Mouse (Mus musculus): ENCODE measurements around the gene Gm20388. TPM values are rescaled to one million over a fixed set of nuclear protein-coding genes. Genes with fewer than 3 reads are reported as not detected.

Gm20388 gene
- polyA plus RNA-seq, 1 experiment from 2014 or later, result 8.3 TPM

DNA sequence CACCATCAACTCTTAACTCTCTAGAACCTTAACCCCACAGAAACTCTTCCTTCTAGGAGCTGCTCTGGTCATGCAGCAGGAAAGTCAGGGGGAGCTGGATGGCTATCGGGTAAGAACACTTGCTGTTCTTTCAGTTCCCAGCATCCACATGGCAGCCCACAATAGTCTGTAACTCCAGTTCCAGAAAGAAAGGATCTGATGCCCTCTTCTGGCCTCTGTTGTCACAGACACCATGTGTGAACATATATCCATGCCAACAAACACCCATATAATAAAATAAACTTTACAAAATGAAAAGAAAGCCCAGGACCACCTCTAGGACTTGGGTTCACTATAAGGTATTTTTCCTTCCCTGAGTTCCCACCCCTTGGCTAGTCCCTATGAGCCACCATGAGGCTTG, 1711.2 kb downstream of the Gm20388 start:
- no peak for ATAC-seq (replicated peaks; ENCODE audit: low FRiP score, low TSS enrichment, low read depth)
- 71% methylated on average over 1 of the region's 1 CpGs for WGBS
- Histone ChIP-seq H3K4me1 (replicated peaks; ENCODE audit: control insufficient read depth, insufficient read depth, low read length) (peaks cover 20% of the 10 kb centered on the region), H3K27me3 (replicated peaks; ENCODE audit: control insufficient read depth, insufficient read depth, low read length) (no peaks in the 10 kb centered on the region), H3K36me3 (ENCODE audit: control insufficient read depth, insufficient read depth, low read length) (peaks cover 23% of the 10 kb centered on the region), H3K27ac (ENCODE audit: low read depth) (no peak overlapping the region), H3K4me2 (ENCODE audit: low read length) (no peak overlapping the region), H3K9me3 (ENCODE audit: control insufficient read depth, low read length) (no peaks in the 10 kb centered on the region), H3K9ac (ENCODE audit: low read length) (no peak overlapping the region), H3K4me3 (ENCODE audit: low read depth, low read length) (no peak overlapping the region)
- no peak for DNase-seq (ENCODE audit: low spot score)

DNA sequence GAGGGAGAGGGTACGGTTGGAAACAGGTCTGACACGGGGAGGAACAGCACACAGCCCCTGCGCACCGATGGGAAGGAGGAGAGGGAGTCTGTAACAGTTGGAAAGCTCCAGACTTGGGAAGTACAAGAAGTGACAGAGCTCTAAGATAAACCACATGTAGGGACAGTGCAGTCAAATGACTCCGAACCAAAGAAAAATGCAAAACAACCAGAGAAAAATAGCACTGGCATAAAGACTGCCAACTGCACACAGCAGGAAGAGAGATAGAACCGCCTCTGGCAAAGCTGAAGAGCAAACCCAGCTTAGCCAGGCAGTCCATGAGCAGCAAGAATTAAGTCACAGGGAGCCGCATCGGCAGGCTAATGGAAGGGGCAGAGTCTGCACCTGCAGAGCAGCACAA, 1712.4 kb downstream of the Gm20388 start:
- H3K27me3 ChIP-seq (replicated peaks; ENCODE audit: control insufficient read depth, insufficient read depth, low read length), result no peaks in the 10 kb centered on the region
- no peak overlapping the region for H3K27ac ChIP-seq (ENCODE audit: low read depth)
- ATAC-seq (replicated peaks; ENCODE audit: low FRiP score, low TSS enrichment, low read depth), result no peak
- H3K4me3 ChIP-seq (ENCODE audit: low read depth, low read length), result no peak overlapping the region
- WGBS, result 84% methylated on average over 8 of the region's 8 CpGs
- no peak for DNase-seq (ENCODE audit: low spot score)
- no peaks in the 10 kb centered on the region for H3K9me3 ChIP-seq (ENCODE audit: control insufficient read depth, low read length)
- H3K36me3 ChIP-seq (ENCODE audit: control insufficient read depth, insufficient read depth, low read length), result peaks cover 28% of the 10 kb centered on the region
- H3K4me1 ChIP-seq (replicated peaks; ENCODE audit: control insufficient read depth, insufficient read depth, low read length), result peaks cover 20% of the 10 kb centered on the region
- H3K9ac ChIP-seq (ENCODE audit: low read length), result no peak overlapping the region
- no peak overlapping the region for H3K4me2 ChIP-seq (ENCODE audit: low read length)

DNA sequence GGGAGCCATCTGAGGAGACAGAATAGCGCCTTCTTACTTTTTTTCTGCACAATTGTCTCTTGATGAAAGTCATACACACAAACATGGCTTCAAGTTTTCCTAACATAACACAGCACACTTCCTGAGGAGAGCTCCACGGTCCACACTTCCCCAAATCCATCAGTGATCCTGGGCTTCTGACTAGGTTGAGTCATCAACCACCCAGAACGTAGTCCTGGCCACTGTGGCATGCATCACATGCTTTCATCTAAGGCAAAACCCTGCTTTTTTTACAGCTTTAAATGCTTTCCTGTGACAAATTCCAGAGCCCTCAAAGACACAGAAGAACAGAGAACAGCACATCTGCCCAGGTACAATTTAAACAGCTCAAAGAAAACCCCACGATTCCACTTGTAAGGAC, 1718.0 kb downstream of the Gm20388 start:
- 60% methylated on average over 4 of the region's 4 CpGs for WGBS
- Histone ChIP-seq H3K9me3 (ENCODE audit: control insufficient read depth, low read length) (no peaks in the 10 kb centered on the region), H3K36me3 (ENCODE audit: control insufficient read depth, insufficient read depth, low read length) (peaks cover 26% of the 10 kb centered on the region), H3K27ac (ENCODE audit: low read depth) (no peak overlapping the region), H3K4me1 (replicated peaks; ENCODE audit: control insufficient read depth, insufficient read depth, low read length) (peaks cover 15% of the 10 kb centered on the region), H3K27me3 (replicated peaks; ENCODE audit: control insufficient read depth, insufficient read depth, low read length) (no peaks in the 10 kb centered on the region), H3K9ac (ENCODE audit: low read length) (no peak overlapping the region), H3K4me3 (ENCODE audit: low read depth, low read length) (no peak overlapping the region), H3K4me2 (ENCODE audit: low read length) (no peak overlapping the region)
- DNase-seq (ENCODE audit: low spot score) (no peak), ATAC-seq (replicated peaks; ENCODE audit: low FRiP score, low TSS enrichment, low read depth) (no peak)

DNA sequence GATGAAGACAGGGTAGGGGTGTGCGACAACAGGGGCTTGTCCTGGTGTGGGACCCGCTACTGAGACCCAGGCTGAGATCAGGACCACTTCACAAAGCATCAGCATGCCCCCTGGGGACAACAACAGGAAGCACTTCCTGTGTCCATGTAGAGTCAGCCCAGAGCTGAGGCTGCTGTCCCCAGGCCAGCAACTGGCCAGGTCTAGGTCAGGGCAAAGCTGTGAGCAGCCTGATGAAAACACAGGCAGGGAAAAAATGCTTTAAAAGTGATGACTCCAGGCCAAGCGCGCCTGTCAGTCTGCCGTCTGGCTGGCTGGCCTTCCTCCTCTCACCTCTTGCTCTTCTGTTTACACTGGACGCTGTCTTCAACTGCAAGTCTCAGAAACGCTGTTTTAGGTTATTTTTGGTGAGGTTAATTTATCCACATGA, 1721.0 kb downstream of the Gm20388 start:
- Histone ChIP-seq H3K36me3 (ENCODE audit: control insufficient read depth, insufficient read depth, low read length) (peaks cover 19% of the 10 kb centered on the region), H3K27ac (ENCODE audit: low read depth) (no peak overlapping the region), H3K4me1 (replicated peaks; ENCODE audit: control insufficient read depth, insufficient read depth, low read length) (peaks cover 15% of the 10 kb centered on the region), H3K4me2 (ENCODE audit: low read length) (no peak overlapping the region), H3K27me3 (replicated peaks; ENCODE audit: control insufficient read depth, insufficient read depth, low read length) (no peaks in the 10 kb centered on the region), H3K9ac (ENCODE audit: low read length) (no peak overlapping the region), H3K9me3 (ENCODE audit: control insufficient read depth, low read length) (no peaks in the 10 kb centered on the region), H3K4me3 (ENCODE audit: low read depth, low read length) (no peak overlapping the region)
- DNase-seq (ENCODE audit: low spot score) (no peak), ATAC-seq (replicated peaks; ENCODE audit: low FRiP score, low TSS enrichment, low read depth) (no peak)
- WGBS, result 34% methylated on average over 7 of the region's 7 CpGs

DNA sequence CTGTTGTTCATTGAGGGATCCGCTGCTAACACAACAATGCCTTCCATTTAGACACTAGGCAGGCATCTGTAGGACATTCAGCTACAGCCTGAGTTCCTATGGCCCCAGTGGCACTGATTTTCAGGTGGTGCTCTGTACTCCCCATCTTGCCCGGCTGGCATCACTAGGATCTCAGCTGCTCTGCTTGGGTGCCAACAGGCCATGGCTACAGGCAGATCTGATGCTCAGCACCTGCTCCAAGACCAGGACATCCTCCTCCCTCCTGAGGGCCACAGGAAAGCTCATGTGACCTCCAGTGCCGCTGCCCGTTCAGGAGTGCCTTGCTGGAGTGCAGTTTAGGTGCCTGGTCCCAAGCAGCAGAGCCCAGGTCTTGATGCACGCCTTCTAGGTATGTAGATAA, 1721.8 kb downstream of the Gm20388 start:
- no peaks in the 10 kb centered on the region for H3K27me3 ChIP-seq (replicated peaks; ENCODE audit: control insufficient read depth, insufficient read depth, low read length)
- H3K4me3 ChIP-seq (ENCODE audit: low read depth, low read length), result no peak overlapping the region

DNA sequence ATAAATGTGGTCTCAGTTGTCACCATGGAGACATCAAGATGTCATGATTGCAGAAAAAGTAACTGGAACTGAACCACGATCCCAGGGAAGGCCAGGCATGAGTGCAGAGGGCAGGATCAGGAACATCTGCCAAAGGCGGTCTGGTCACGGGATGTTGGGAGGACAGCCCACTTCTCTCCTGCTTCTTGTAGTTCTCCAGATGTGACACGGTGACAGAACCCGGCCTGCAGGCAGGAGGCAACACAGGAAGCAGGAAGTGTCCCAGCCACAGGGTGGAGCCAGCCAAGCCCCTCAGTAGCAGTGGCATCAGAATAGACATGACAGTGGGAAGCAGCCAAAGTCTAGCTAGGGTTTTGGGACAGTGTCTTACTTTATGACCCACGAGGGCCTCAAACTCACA, 1724.9 kb downstream of the Gm20388 start:
- H3K36me3 ChIP-seq (ENCODE audit: control insufficient read depth, insufficient read depth, low read length), result no peaks in the 10 kb centered on the region; the same call in 1 of the 2 replicates
- DNase-seq (ENCODE audit: low spot score) (no peak), ATAC-seq (replicated peaks; ENCODE audit: low FRiP score, low TSS enrichment, low read depth) (no peak)
- H3K4me1 ChIP-seq (replicated peaks; ENCODE audit: control insufficient read depth, insufficient read depth, low read length), result peaks cover 15% of the 10 kb centered on the region
- H3K4me2 ChIP-seq (ENCODE audit: low read length), result no peak overlapping the region
- no peaks in the 10 kb centered on the region for H3K27me3 ChIP-seq (replicated peaks; ENCODE audit: control insufficient read depth, insufficient read depth, low read length)
- no peak overlapping the region for H3K9ac ChIP-seq (ENCODE audit: low read length)
- no peak overlapping the region for H3K4me3 ChIP-seq (ENCODE audit: low read depth, low read length)
- H3K27ac ChIP-seq (ENCODE audit: low read depth), result no peak overlapping the region
- H3K9me3 ChIP-seq (ENCODE audit: control insufficient read depth, low read length), result no peaks in the 10 kb centered on the region
- WGBS, result 57% methylated on average over 6 of the region's 6 CpGs

More for the DNA sequence above, 1721.8 kb downstream of the Gm20388 start:
- DNase-seq (ENCODE audit: low spot score), result no peak
- Histone ChIP-seq H3K9me3 (ENCODE audit: control insufficient read depth, low read length) (no peaks in the 10 kb centered on the region), H3K9ac (ENCODE audit: low read length) (no peak overlapping the region), H3K4me2 (ENCODE audit: low read length) (no peak overlapping the region), H3K36me3 (ENCODE audit: control insufficient read depth, insufficient read depth, low read length) (peaks cover 12% of the 10 kb centered on the region), H3K4me1 (replicated peaks; ENCODE audit: control insufficient read depth, insufficient read depth, low read length) (peaks cover 15% of the 10 kb centered on the region), H3K27ac (ENCODE audit: low read depth) (no peak overlapping the region)
- no peak for ATAC-seq (replicated peaks; ENCODE audit: low FRiP score, low TSS enrichment, low read depth)
- WGBS, result 76% methylated on average over 5 of the region's 5 CpGs

DNA sequence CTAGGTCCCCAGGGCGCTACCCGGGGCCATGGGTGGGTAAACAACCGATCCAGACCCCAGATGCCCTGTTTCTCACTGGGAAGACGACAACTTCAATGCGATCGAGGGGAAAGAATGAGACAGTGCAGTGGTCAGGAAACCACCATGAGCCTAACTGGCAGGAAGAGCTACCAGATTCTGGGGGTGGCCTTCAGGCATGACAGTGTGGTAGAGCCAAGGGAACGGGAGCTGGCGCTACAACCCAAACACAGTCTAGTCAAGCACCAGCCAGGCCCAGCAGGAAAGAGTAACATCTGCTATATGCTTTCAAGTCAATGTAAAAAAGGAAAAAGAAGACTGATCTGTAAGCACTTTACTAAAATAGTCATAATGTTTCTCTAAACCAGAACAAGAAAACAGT, 1725.5 kb downstream of the Gm20388 start:
- no peaks in the 10 kb centered on the region; the same call in 1 of the 2 replicates for H3K36me3 ChIP-seq (ENCODE audit: control insufficient read depth, insufficient read depth, low read length)
- no peaks in the 10 kb centered on the region for H3K27me3 ChIP-seq (replicated peaks; ENCODE audit: control insufficient read depth, insufficient read depth, low read length)
- H3K4me1 ChIP-seq (replicated peaks; ENCODE audit: control insufficient read depth, insufficient read depth, low read length), result peaks cover 15% of the 10 kb centered on the region
- ATAC-seq (replicated peaks; ENCODE audit: low FRiP score, low TSS enrichment, low read depth) (no peak), DNase-seq (ENCODE audit: low spot score) (no peak)
- 84% methylated on average over 8 of the region's 8 CpGs for WGBS
- no peak overlapping the region for H3K9ac ChIP-seq (ENCODE audit: low read length)
- no peak overlapping the region for H3K27ac ChIP-seq (ENCODE audit: low read depth)
- H3K4me2 ChIP-seq (ENCODE audit: low read length), result no peak overlapping the region
- no peaks in the 10 kb centered on the region for H3K9me3 ChIP-seq (ENCODE audit: control insufficient read depth, low read length)
- no peak overlapping the region for H3K4me3 ChIP-seq (ENCODE audit: low read depth, low read length)

DNA sequence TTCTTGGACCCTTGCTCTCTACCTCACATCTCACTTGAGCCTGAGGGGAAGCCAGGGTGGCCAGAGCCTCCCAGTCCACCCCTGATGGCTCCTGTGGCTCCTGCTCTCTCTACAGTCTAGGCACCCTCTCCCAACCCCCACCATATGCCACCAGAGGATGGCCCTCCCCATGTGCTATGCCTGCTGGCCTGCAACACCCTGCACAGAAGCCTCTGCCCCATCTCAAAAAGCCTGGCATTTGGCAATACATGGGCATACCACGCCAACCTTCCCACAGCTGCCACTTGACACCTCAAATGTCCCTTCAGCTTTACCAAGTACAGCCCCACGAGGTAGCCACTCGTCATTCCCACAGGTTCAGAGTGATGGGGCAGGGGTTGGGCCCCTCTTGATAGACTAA, 1732.2 kb downstream of the Gm20388 start:
- no peaks in the 10 kb centered on the region for H3K36me3 ChIP-seq (ENCODE audit: control insufficient read depth, insufficient read depth, low read length)
- no peak overlapping the region for H3K27ac ChIP-seq (ENCODE audit: low read depth)
- no peak for DNase-seq (ENCODE audit: low spot score)
- H3K4me3 ChIP-seq (ENCODE audit: low read depth, low read length), result no peak overlapping the region
- H3K9ac ChIP-seq (ENCODE audit: low read length), result no peak overlapping the region
- no peak for ATAC-seq (replicated peaks; ENCODE audit: low FRiP score, low TSS enrichment, low read depth)
- H3K27me3 ChIP-seq (replicated peaks; ENCODE audit: control insufficient read depth, insufficient read depth, low read length), result no peaks in the 10 kb centered on the region
- H3K4me2 ChIP-seq (ENCODE audit: low read length), result no peak overlapping the region
- 74% methylated on average over 3 of the region's 3 CpGs for WGBS
- H3K9me3 ChIP-seq (ENCODE audit: control insufficient read depth, low read length), result no peaks in the 10 kb centered on the region
- H3K4me1 ChIP-seq (replicated peaks; ENCODE audit: control insufficient read depth, insufficient read depth, low read length), result peaks cover 10% of the 10 kb centered on the region; the same call in 1 of the 2 replicates

DNA sequence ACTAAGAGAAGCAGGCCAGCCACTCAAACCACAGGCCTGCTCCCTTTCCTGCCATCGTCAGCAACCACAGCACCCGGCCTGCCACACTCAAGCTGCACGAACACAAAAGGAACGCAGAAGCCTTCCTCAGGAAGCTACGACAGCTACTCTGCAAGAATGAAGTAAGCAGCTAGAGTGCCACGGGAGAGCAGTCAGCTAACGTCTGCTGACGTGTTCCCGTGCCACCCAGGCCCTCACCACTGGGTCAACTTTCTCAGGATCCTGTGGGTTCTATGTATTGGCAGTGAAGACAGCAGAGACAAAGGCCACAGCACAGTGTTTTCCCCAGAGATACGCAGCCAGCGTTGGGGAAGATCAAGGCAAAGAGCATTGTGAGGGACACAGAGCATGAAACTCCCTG, 1732.7 kb downstream of the Gm20388 start:
- H3K9ac ChIP-seq (ENCODE audit: low read length), result no peak overlapping the region
- no peak for DNase-seq (ENCODE audit: low spot score)

More for the DNA sequence above, 1732.7 kb downstream of the Gm20388 start:
- Histone ChIP-seq H3K4me1 (replicated peaks; ENCODE audit: control insufficient read depth, insufficient read depth, low read length) (peaks cover 10% of the 10 kb centered on the region; the same call in 1 of the 2 replicates), H3K27ac (ENCODE audit: low read depth) (no peak overlapping the region), H3K36me3 (ENCODE audit: control insufficient read depth, insufficient read depth, low read length) (no peaks in the 10 kb centered on the region), H3K27me3 (replicated peaks; ENCODE audit: control insufficient read depth, insufficient read depth, low read length) (no peaks in the 10 kb centered on the region), H3K4me2 (ENCODE audit: low read length) (no peak overlapping the region), H3K4me3 (ENCODE audit: low read depth, low read length) (no peak overlapping the region), H3K9me3 (ENCODE audit: control insufficient read depth, low read length) (no peaks in the 10 kb centered on the region)
- ATAC-seq (replicated peaks; ENCODE audit: low FRiP score, low TSS enrichment, low read depth), result no peak
- WGBS, result 71% methylated on average over 11 of the region's 11 CpGs
